Mouse (Mus musculus): ENCODE measurements around the gene Ccdc137. TPM values are rescaled to one million over a fixed set of nuclear protein-coding genes. Genes with fewer than 3 reads are reported as not detected.

The Ccdc137 gene
- polyA plus RNA-seq (2012; rRNA removed) = 3.0 and 4.9 TPM in 2 replicates

GRCm38 (mm10) chr11:120457772-120458751 is at the start of gene Ccdc137, which contains the start of gene Oxld1:
Gene Ccdc137, plus strand, starts transcription at chr11:120458115.
Gene Oxld1, minus strand, starts transcription at chr11:120458068.

DNA sequence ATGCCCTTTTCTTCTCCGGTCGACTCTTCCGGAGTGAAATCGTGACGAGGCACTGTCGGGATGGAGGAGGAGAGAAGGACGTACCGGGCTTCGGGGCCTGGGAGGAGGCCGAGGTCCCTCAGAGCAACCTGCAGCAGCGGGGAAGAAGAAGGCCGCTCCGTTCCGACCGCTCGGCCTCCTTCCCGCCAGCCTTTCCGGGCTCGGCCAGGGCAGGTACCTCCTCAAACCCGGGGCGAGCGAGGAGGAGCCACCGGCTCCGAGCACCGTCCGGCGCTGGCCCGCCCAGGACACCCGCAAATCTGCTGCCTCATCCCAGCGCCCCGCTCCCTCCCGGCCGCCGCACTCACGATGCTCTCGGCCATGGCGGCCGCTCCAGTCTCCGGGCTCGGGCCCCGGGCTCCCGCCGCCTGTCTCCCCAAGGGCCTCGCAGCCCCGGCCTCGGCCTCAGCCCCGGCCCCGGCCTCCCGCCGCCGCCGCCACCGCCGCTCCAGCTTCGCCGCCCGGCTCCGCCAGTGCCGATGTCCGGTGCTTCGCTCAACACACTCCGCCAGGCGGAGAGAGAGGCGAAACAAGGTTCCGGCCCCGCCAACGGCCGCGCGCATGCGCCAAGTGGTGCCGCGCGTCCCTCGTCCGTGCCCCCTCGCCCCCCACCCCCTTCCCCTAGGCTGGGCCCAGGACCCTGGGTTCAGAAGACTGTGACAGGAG is 20.6 kb upstream of the Ccdc137 start, which contains the start of gene Nploc4:
Gene Nploc4, minus strand, starts transcription at position 557 of the 705 bp plus-strand sequence.

GRCm38 (mm10) chr11:120442344-120442743 is 15.6 kb upstream of the Ccdc137 start, which contains the start of gene Tspan10:
Gene Tspan10, plus strand, starts transcription at chr11:120442644.

DNA sequence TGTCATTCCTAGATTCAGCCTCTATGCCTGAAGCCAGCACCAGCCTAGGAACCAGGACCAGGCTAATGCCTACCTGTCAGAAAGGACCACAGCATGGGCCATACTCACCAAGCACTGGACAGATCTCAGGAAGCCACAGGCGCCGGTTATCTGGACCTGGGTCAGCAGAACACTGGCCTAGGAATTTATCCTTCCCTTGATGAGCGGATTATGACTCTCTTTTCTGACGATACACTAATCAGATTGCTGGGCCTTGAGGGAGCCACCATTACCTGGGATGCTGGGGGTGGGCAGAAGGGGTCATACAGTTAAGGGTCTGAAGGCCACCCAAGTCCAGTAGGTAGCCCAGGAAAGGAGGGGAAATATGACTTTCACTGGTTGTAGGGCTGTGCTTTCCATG is 4.6 kb upstream of the Ccdc137 start, which contains the start of gene Pde6g:
Gene Pde6g, minus strand, starts transcription at position 195 of the 400 bp plus-strand sequence.

GRCm38 (mm10) chr11:120467051-120467735 is 9.3 kb downstream of the Ccdc137 start, which contains the start of gene Arl16:
Gene Arl16, minus strand, starts transcription at chr11:120467607.

DNA sequence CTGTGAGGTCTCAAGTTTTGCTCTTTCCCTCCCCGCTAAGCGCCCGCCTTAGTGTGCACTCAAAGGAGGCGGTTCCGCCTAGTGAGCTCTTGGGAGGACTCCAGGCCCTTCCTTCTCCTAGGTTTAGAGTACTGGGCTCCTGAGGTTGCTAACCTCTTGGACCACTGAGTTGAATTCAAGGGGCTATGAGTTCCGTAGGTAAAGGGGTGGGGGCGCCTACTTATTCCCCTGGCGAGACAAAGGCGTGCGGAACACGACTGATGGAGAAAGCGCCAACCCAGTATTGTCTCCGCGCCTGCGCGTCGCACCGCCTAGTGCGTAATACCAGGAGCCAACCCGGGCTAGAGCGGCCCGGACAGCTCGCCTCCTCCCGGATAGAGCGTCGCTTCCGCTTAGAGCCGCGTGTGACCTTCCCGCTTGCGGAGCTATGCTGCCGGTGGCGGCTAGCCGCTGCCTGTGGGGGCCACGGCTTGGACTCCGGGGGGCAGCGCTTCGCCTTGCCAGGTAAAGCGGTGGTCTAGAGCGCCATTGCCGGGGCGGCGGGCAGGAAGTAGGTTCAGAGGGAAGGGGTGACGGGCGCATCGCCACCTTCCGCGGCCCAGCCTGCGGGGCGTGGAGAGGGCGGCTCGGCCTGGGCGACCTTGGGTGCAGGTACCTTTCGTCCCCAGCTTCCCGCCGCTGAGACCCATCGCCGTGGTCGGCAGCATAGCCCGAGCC is 26.5 kb downstream of the Ccdc137 start, which contains the start of gene Mrpl12:
Gene Mrpl12, plus strand, starts transcription at position 349 of the 717 bp plus-strand sequence.

DNA sequence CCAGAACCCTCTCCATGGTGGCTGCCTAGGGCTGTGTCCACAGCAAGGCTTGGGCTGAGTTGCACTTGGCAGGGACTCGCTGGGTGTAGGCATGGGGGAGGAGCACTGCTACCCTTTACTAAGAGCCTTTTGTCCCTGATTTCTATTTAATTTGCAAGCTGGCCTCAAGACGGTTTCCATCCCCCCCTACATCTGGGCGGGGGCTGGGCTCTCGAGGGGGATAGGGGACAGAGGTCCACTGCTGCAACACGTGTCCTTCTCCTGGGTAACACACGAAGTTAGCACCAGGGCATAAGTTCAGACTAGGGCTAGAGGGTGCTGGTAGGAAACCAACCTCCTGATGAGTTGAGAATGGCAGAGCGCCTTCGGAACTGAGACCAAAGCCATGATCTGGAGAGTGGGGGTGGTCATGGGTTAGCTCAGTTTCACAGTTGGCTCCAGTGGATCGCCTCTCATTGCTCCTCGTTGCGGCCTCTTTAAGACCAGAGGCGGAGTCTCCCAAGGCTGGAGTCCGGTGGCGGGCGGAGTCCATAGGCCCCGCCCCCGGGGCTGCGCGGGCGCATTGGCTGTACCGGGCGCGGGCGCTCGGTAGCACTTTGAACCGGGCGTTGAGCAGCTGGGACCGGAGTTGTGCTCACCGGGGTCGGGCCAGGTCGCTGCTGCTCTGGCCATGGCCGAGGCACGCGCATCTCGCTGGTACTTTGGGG is 33.6 kb downstream of the Ccdc137 start, which contains the start of gene Slc25a10:
Gene Slc25a10, plus strand, starts transcription at position 524 of the 707 bp plus-strand sequence.

Other genes with a start within 250 kb of the Ccdc137 start
- gene Bahcc1, start 225.2 kb upstream of the Ccdc137 start, polyA plus RNA-seq (2012; rRNA removed) = 4.0 and 4.9 TPM in 2 replicates
- 1,088 and 1,192 TPM in 2 replicates for gene Actg1, start 109.6 kb upstream of the Ccdc137 start, polyA plus RNA-seq (2012; rRNA removed)
- gene Fscn2, start 96.6 kb upstream of the Ccdc137 start, polyA plus RNA-seq (2012; rRNA removed) = 0.05 and 0.09 TPM in 2 replicates
- 31.6 and 51.6 TPM in 2 replicates for gene Faap100, start 79.4 kb upstream of the Ccdc137 start, polyA plus RNA-seq (2012; rRNA removed)
- 28.8 and 32.2 TPM in 2 replicates for gene Nploc4, start 20.4 kb upstream of the Ccdc137 start, polyA plus RNA-seq (2012; rRNA removed)
- gene Tspan10, start 15.5 kb upstream of the Ccdc137 start, polyA plus RNA-seq (2012; rRNA removed) = not detected in 2 replicates
- gene Pde6g, start 4.6 kb upstream of the Ccdc137 start, polyA plus RNA-seq (2012; rRNA removed) = 0.18 and 0.35 TPM in 2 replicates
- gene Oxld1, start within 50 bp of the Ccdc137 start, polyA plus RNA-seq (2012; rRNA removed) = 15.7 and 34.1 TPM in 2 replicates
- 7.5 and 11.8 TPM in 2 replicates for gene Arl16, start 9.5 kb downstream of the Ccdc137 start, polyA plus RNA-seq (2012; rRNA removed)
- 83.7 and 108 TPM in 2 replicates for gene Mrpl12, start 26.5 kb downstream of the Ccdc137 start, polyA plus RNA-seq (2012; rRNA removed)
- gene Slc25a10, start 33.7 kb downstream of the Ccdc137 start, polyA plus RNA-seq (2012; rRNA removed) = 158 and 235 TPM in 2 replicates
- gene Gcgr, start 72.6 kb downstream of the Ccdc137 start, polyA plus RNA-seq (2012; rRNA removed) = 0.55 and 0.69 TPM in 2 replicates
- gene Mcrip1, start 91.6 kb downstream of the Ccdc137 start, polyA plus RNA-seq (2012; rRNA removed) = 40.9 and 56.7 TPM in 2 replicates
- gene Ppp1r27, start 93.0 kb downstream of the Ccdc137 start, polyA plus RNA-seq (2012; rRNA removed) = 1.6 and 1.8 TPM in 2 replicates
- 153 and 166 TPM in 2 replicates for gene P4hb, start 115.1 kb downstream of the Ccdc137 start, polyA plus RNA-seq (2012; rRNA removed)
- gene Arhgdia, start 123.5 kb downstream of the Ccdc137 start, polyA plus RNA-seq (2012; rRNA removed) = 426 and 509 TPM in 2 replicates
- 5.8 and 8.6 TPM in 2 replicates for gene Alyref, start 140.2 kb downstream of the Ccdc137 start, polyA plus RNA-seq (2012; rRNA removed)
- 72.4 and 94.8 TPM in 2 replicates for gene Anapc11, start 140.3 kb downstream of the Ccdc137 start, polyA plus RNA-seq (2012; rRNA removed)
- gene Npb, start 150.4 kb downstream of the Ccdc137 start, polyA plus RNA-seq (2012; rRNA removed) = 58.0 and 94.3 TPM in 2 replicates
- 138 and 161 TPM in 2 replicates for gene Pcyt2, start 159.8 kb downstream of the Ccdc137 start, polyA plus RNA-seq (2012; rRNA removed)
- gene Sirt7, start 167.1 kb downstream of the Ccdc137 start, polyA plus RNA-seq (2012; rRNA removed) = 51.2 and 54.2 TPM in 2 replicates
- 21.0 and 21.3 TPM in 2 replicates for gene Mafg, start 175.5 kb downstream of the Ccdc137 start, polyA plus RNA-seq (2012; rRNA removed)
- gene Pycr1, start 185.7 kb downstream of the Ccdc137 start, polyA plus RNA-seq (2012; rRNA removed) = 29.3 and 57.1 TPM in 2 replicates
- 0.97 and 1.2 TPM in 2 replicates for gene Myadml2, start 190.0 kb downstream of the Ccdc137 start, polyA plus RNA-seq (2012; rRNA removed)
- gene Notum, start 203.1 kb downstream of the Ccdc137 start, polyA plus RNA-seq (2012; rRNA removed) = 1.1 and 1.4 TPM in 2 replicates
- gene Aspscr1, start 214.9 kb downstream of the Ccdc137 start, polyA plus RNA-seq (2012; rRNA removed) = 70.2 and 73.5 TPM in 2 replicates

Measured in stomach, adult 2 months (tissue).